Mouse (Mus musculus) small intestine, adult 10 weeks (tissue): ENCODE results near the gene Strip2. TPM values are rescaled to one million over a fixed set of nuclear protein-coding genes. Genes with fewer than 3 reads are reported as not detected.

ENCODE experiments used
- polyA plus RNA-seq: library from polyadenylated mRNA; stranded (reverse); fragments of 350-450 nt; fragmentation: Illumina TruSeq; extraction: RNeasy Lipid Tissue Mini Kit (QIAGEN cat#74804); gene quantifications from one replicate; pipeline ENCODE4 v1.2.3, GENCODE M21; 2014; ENCODE audit warnings: low replicate concordance

Strip2 gene
- polyA plus RNA-seq, result 6.2 TPM

DNA sequence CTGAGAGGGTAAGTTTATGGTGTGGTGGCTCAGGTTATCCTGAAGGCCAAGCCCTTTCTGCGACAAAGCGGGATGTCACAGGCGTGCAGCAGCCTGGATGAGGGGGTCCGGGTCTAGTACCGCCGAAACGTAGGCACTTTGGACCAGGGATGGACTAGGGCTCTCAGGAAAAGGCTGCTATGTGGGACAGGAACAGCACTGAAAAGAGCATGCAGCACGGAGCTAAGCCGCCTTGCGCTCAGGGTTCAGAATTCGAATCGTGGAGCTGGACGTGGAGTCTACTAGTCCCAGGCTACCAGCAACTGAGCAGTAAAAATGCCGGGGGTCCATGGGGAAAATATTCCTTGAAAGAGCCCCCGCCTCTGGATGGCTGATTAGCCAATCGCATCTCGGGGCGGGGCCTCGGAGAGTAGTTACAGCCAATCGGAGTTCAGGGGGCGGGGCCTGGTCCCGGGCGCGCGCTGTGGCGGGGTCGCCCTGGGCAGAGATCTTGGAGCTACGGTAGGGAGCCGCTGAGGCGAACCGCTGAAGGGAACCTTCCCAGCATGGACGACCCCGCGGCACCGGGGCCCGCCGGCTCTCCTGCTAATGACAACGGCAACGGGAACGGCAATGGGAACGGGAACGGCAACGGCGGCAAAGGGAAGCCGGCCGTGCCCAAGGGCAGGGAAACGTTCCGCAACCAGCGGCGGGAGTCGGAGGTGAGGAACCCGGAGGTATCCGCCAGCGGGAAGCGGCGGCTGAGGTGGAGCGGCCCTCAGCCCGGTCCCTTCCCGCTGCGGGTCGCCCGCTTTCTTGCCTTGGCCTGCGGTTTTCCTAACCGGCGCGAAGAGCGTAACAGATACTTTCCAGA is at the start of gene Strip2:
Gene Strip2, plus strand, starts transcription at position 483 of the 853 bp plus-strand sequence.

Other genes starting within 250 kb of the Strip2 start
- not detected for gene Tspan33, start 222.8 kb upstream of the Strip2 start, polyA plus RNA-seq
- 1.4 TPM for gene Smo, start 181.5 kb upstream of the Strip2 start, polyA plus RNA-seq
- 374 TPM for gene Ahcyl2, start 149.0 kb upstream of the Strip2 start, polyA plus RNA-seq
- 8.5 TPM for gene Nrf1, start 131.0 kb downstream of the Strip2 start, polyA plus RNA-seq